ENCODE assay signal across 8 mouse cellular contexts in genomic region chr1:177555471-177556291, GRCm38 (mm10).
DNase-seq lines count a peak whose midpoint lies in the region; ATAC-seq and TF ChIP-seq lines count a peak whose summit lies in the region.

No protein-coding gene starts in this region.

- TF ChIP-seq CTCF in thymus, adult 2 months (IDR thresholded peaks at IDR 0.05; ENCODE audit: borderline replicate concordance, control insufficient read depth, extremely low read depth, insufficient read depth, low read length, poor library complexity): no peak
- TF ChIP-seq CTCF in kidney, postnatal 0 days (IDR thresholded peaks at IDR 0.05; ENCODE audit: low read depth): no peak

- no peaks in the 10 kb centered on the region for H3K9me3 ChIP-seq in kidney, postnatal 0 days (replicated peaks; ENCODE audit: low read length)

- H3K27ac ChIP-seq in thymus, adult 2 months (ENCODE audit: control insufficient read depth, insufficient read depth, low read length): no peak overlapping the region
- peak overlapping the region; percentile 25; the same call in 1 of the 2 replicates for H3K27ac ChIP-seq in kidney, postnatal 0 days

- DNase-seq in thymus, adult 2 months: no peak
- DNase-seq in thymus, postnatal 14 days: no peak
- DNase-seq in heart, adult 8-10 months (ENCODE audit: low spot score): peak; percentile 41
- DNase-seq in kidney, postnatal 0 days (ENCODE audit: low spot score): peak; percentile 26
- DNase-seq in lung, postnatal 14 days: peak; percentile 30
- DNase-seq in retina, postnatal 1 day: peak; percentile 83
- DNase-seq in cerebellum, adult 9-11 months: no peak
- DNase-seq in testis, postnatal 14 days (ENCODE audit: low spot score): no peak

- no peak for ATAC-seq in kidney, postnatal 0 days (replicated peaks; ENCODE audit: low FRiP score, low read depth)

- H3K4me3 ChIP-seq in thymus, adult 2 months (ENCODE audit: control insufficient read depth, insufficient read depth, low read length): peak overlapping the region; percentile 3; the same call in 1 of the 2 replicates
- H3K4me3 ChIP-seq in kidney, postnatal 0 days (replicated peaks; ENCODE audit: low read depth, low read length): no peak overlapping the region

- H3K27me3 ChIP-seq in thymus, adult 2 months (ENCODE audit: control insufficient read depth, insufficient read depth, low read length): no peaks in the 10 kb centered on the region
- no peaks in the 10 kb centered on the region for H3K27me3 ChIP-seq in kidney, postnatal 0 days (ENCODE audit: insufficient read depth, low read length)

- no peak for TF ChIP-seq POLR2A in thymus, adult 2 months (IDR thresholded peaks at IDR 0.05; ENCODE audit: control insufficient read depth, extremely low read depth, insufficient read depth, low read length, poor library complexity)

- H3K4me1 ChIP-seq in thymus, adult 2 months (replicated peaks; ENCODE audit: control insufficient read depth, insufficient read depth, low read length): peaks cover 10% of the 10 kb centered on the region
- H3K4me1 ChIP-seq in kidney, postnatal 0 days (replicated peaks; ENCODE audit: insufficient read depth, low read length): no peaks in the 10 kb centered on the region

- H3K36me3 ChIP-seq in thymus, adult 2 months (ENCODE audit: control insufficient read depth, insufficient read depth, low read length): no peaks in the 10 kb centered on the region
- no peaks in the 10 kb centered on the region for H3K36me3 ChIP-seq in kidney, postnatal 0 days (ENCODE audit: insufficient read depth, low read length)

- H3K9ac ChIP-seq in kidney, postnatal 0 days (ENCODE audit: low read depth, low read length): no peak overlapping the region

- H3K4me2 ChIP-seq in kidney, postnatal 0 days (ENCODE audit: low read length): peak overlapping the region; percentile 45

- 47% methylated on average over 15 of the region's 15 CpGs for WGBS in thymus, adult 2 months
- WGBS in kidney, postnatal 0 days: 36% methylated on average over 15 of the region's 15 CpGs

Comparison
In these comparisons a context has a peak if more than half of its experiments do, and no peak if none do; other contexts are left out.
1. DNase-seq: peak in heart, adult 8-10 months (single experiment), kidney, postnatal 0 days (single experiment), lung, postnatal 14 days (single experiment) and retina, postnatal 1 day (single experiment); none in thymus, adult 2 months (single experiment), thymus, postnatal 14 days (single experiment), cerebellum, adult 9-11 months (single experiment) and testis, postnatal 14 days (single experiment).